Mouse (Mus musculus): ENCODE measurements around the gene Tgfb2. TPM values are rescaled to one million over a fixed set of nuclear protein-coding genes. Genes with fewer than 3 reads are reported as not detected.

Tgfb2 gene
- polyA plus RNA-seq, 1 experiment, result 6.0 TPM

DNA sequence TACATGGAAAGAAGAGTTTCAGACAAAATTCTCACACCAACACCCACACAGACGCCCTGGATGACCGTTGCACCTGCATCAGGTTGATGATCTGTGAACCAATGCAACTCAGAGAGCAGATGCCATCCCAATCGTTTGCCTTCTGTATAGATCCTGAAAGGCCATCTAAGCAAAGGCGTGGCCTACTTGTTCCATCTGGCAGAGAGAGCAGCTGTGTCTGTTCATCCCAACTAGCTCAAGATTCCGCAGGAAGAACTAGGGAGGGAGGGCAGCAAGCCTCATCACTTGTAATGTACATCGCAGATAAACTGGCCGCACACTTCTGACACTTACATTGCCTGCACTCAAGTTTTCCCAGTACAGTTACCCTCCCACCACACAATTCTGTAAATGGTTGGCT lies 130.7 kb downstream of the Tgfb2 start:
- no peak for TF ChIP-seq POLR2A (IDR thresholded peaks at IDR 0.05; ENCODE audit: borderline replicate concordance, extremely low read depth, insufficient read depth, insufficient read length, poor library complexity, severe bottlenecking)
- no peak for TF ChIP-seq CTCF (IDR thresholded peaks at IDR 0.05; ENCODE audit: borderline replicate concordance, extremely low read depth, insufficient read depth, insufficient read length)
- no peak for DNase-seq (ENCODE audit: low read depth)

Other genes with a start within 250 kb of the Tgfb2 start
- 14.8 and 18.7 TPM in 2 replicates for gene Rrp15, start 43.4 kb upstream of the Tgfb2 start, polyA plus RNA-seq (2012; rRNA removed)